Mouse (Mus musculus) lung, postnatal 0 days (tissue): Measurements from ENCODE around the gene Cdh13.

Source experiments
- CTCF ChIP-seq: IDR thresholded peaks from 2 replicates; pipeline ENCODE4 v1.5.1; 2016; ENCODE audit warnings: antibody characterized with exemption, mild to moderate bottlenecking
- EP300 ChIP-seq: IDR thresholded peaks from 2 replicates; pipeline ENCODE4 v1.6.1; 2016; ENCODE audit warnings: antibody characterized with exemption, mild to moderate bottlenecking, control low read depth

GRCm38 (mm10) chr8:118983724-118984123 is 700.2 kb downstream of the Cdh13 start:
- TF ChIP-seq CTCF, result no peak
- no peak for TF ChIP-seq EP300
